Mouse (Mus musculus) limb, embryonic 10.5 days (tissue): ENCODE results near the gene 1700007K13Rik. TPM values are rescaled to one million over a fixed set of nuclear protein-coding genes. Genes with fewer than 3 reads are reported as not detected.

Experiments used
- DNase-seq: peaks from one replicate; pipeline ENCODE4 v3.0.0-alpha.2; 2017; ENCODE audit warnings: low spot score
- H3K27ac ChIP-seq: fragments of 300-500 bp; sonication (generic); 2 replicates; pipeline ENCODE4 v1.5.1; 2016; ENCODE audit warnings: mild to moderate bottlenecking
- H3K27me3 ChIP-seq: fragments of 300-500 bp; sonication (generic); 2 replicates; pipeline ENCODE4 v1.6.1; 2016; ENCODE audit warnings: low read depth, mild to moderate bottlenecking; ENCODE audit not compliant: poor library complexity, severe bottlenecking
- H3K36me3 ChIP-seq: fragments of 300-500 bp; sonication (generic); 2 replicates; pipeline ENCODE4 v1.6.1; 2016; ENCODE audit warnings: mild to moderate bottlenecking, moderate library complexity
- H3K4me1 ChIP-seq: fragments of 300-500 bp; sonication (generic); 2 replicates; pipeline ENCODE4 v1.6.1; 2016
- H3K4me3 ChIP-seq: fragments of 300-500 bp; sonication (generic); 2 replicates; pipeline ENCODE4 v1.5.1; 2016; ENCODE audit warnings: mild to moderate bottlenecking, moderate library complexity
- H3K9me3 ChIP-seq: fragments of 300-500 bp; sonication (generic); replicated peaks from 2 replicates; pipeline ENCODE4 v1.6.1; 2016; ENCODE audit warnings: mild to moderate bottlenecking
- WGBS: fragments of 180-500 bp; shearing (Covaris S2); methylation state at CpG from one replicate; pipeline ENCODE4 v1.1.7; 2016; 5-methylcytosine and 5-hydroxymethylcytosine counted together
- polyA plus RNA-seq: library from polyadenylated mRNA; unstranded; fragments of >200 nt; fragmentation: Nextera tagmentation; extraction: Ambion mirVana; gene quantifications from 2 replicates; pipeline ENCODE4 v1.2.1, GENCODE M21; 2016

Gene 1700007K13Rik
- polyA plus RNA-seq, 1 experiment from 2014 or later, result 0.61 TPM

GRCm38 (mm10) chr2:28463919-28464318 is 2.2 kb downstream of the 1700007K13Rik start:
- Histone ChIP-seq H3K27me3 (peaks cover 18% of the 10 kb centered on the region), H3K4me1 (peaks cover 27% of the 10 kb centered on the region), H3K27ac (no peak overlapping the region), H3K9me3 (no peaks in the 10 kb centered on the region), H3K36me3 (peaks cover 2% of the 10 kb centered on the region), H3K4me3 (no peak overlapping the region)
- DNase-seq, result peak; percentile 71
- WGBS, result 44% methylated on average over 3 of the region's 3 CpGs

- no peak overlapping the region for H3K4me3 ChIP-seq
- H3K27me3 ChIP-seq, result no peaks in the 10 kb centered on the region
- peaks cover 22% of the 10 kb centered on the region for H3K36me3 ChIP-seq
- H3K9me3 ChIP-seq, result no peaks in the 10 kb centered on the region
- no peak overlapping the region for H3K27ac ChIP-seq
- no peak for DNase-seq
- H3K4me1 ChIP-seq, result no peaks in the 10 kb centered on the region
- WGBS, result 81% methylated on average over 1 of the region's 1 CpGs
These were observed 9.5 kb downstream of the 1700007K13Rik start for GRCm38 (mm10) chr2:28456616-28457015.

- H3K36me3 ChIP-seq, result peaks cover 48% of the 10 kb centered on the region
These were observed 12.6 kb downstream of the 1700007K13Rik start for GRCm38 (mm10) chr2:28453539-28453938.

GRCm38 (mm10) chr2:28451663-28452062 is 14.5 kb downstream of the 1700007K13Rik start:
- whole genome bisulfite sequencing, result 91% methylated on average over 11 of the region's 11 CpGs
- Histone ChIP-seq H3K4me3 (no peak overlapping the region), H3K9me3 (no peaks in the 10 kb centered on the region), H3K27me3 (peaks cover 16% of the 10 kb centered on the region), H3K27ac (no peak overlapping the region), H3K4me1 (peaks cover 16% of the 10 kb centered on the region), H3K36me3 (peaks cover 48% of the 10 kb centered on the region)
- no peak for DNase-seq

More at GRCm38 (mm10) chr2:28453539-28453938, 12.6 kb downstream of the 1700007K13Rik start:
- H3K4me1 ChIP-seq, result no peaks in the 10 kb centered on the region
- H3K9me3 ChIP-seq, result no peaks in the 10 kb centered on the region
- no peak overlapping the region for H3K27ac ChIP-seq
- no peak for DNase-seq
- 0 out of 2 replicates have a peak, but pooled peaks cover under 1% of the 10 kb centered on the region for H3K27me3 ChIP-seq
- WGBS, result 92% methylated on average over 6 of the region's 6 CpGs
- no peak overlapping the region for H3K4me3 ChIP-seq

DNA sequence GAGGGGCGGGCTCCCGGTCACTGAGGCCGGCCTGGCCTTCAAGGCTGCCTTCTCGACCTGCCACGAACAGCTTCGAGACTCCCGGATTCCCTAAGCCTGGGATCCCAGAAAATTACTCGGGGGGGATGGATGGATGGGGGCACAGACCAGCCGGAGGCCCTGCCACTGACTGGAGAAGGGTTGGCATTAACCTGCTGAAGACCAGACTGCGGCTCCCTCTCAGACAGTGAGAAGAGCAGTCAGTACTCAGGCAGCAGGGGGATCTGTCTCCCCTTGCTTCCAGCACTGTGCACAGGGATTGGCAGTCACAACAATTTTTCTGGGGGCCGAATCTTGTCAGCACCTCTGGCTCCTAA is 18.8 kb downstream of the 1700007K13Rik start:
- peak overlapping the region; percentile 87 for H3K4me3 ChIP-seq
- DNase-seq, result no peak
- H3K4me1 ChIP-seq, result peaks cover 24% of the 10 kb centered on the region
- H3K27ac ChIP-seq, result peak overlapping the region; percentile 90
- H3K36me3 ChIP-seq, result peaks cover 33% of the 10 kb centered on the region
- 13% methylated on average over 11 of the region's 11 CpGs for WGBS
- H3K9me3 ChIP-seq, result no peaks in the 10 kb centered on the region
- H3K27me3 ChIP-seq, result peaks cover 29% of the 10 kb centered on the region

- DNase-seq, result peak; percentile 68
- Histone ChIP-seq H3K27ac (peak within 1 kb of the TSS; percentile 90), H3K4me3 (peak within 1 kb of the TSS; percentile 87), H3K4me1 (peaks cover 24% of the 10 kb centered on the region), H3K27me3 (peaks cover 29% of the 10 kb centered on the region), H3K9me3 (no peaks in the 10 kb centered on the region), H3K36me3 (peaks cover 27% of the 10 kb centered on the region)
- WGBS, result under 1% methylated on average over 113 of the region's 118 CpGs
These were observed 19.4 kb downstream of the 1700007K13Rik start, which contains the start of gene Ppp1r26 for GRCm38 (mm10) chr2:28446515-28447314. TSS of gene Ppp1r26 (plus strand) at chr2:28446800.

- Histone ChIP-seq H3K4me3 (peak overlapping the region; percentile 87), H3K36me3 (peaks cover 21% of the 10 kb centered on the region), H3K27ac (peak overlapping the region; percentile 90), H3K4me1 (peaks cover 24% of the 10 kb centered on the region), H3K9me3 (no peaks in the 10 kb centered on the region), H3K27me3 (peaks cover 29% of the 10 kb centered on the region)
- WGBS, result 10% methylated on average over 5 of the region's 5 CpGs
- no peak for DNase-seq
These were observed 20.0 kb downstream of the 1700007K13Rik start for GRCm38 (mm10) chr2:28446181-28446514.

DNA sequence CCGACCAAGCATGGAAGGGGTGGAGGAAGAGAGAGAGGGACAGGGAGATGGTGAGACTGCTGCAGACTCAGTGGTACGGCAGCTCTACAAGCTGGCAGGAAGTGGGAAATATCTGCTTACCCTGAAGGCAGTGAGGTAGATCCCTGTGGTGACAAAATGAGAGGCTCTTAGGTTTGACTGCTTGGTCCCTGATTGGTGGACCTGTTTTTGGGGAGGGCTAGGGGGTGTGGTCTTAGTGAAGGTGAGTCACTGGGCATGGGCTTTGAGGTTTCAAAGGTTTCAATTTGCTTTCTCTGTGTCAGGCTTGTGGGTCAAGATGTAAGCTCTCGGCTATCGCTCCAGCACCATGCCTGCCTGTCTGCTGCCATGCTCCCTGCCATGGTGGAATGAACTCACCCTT is 21.1 kb downstream of the 1700007K13Rik start:
- DNase-seq, result no peak

GRCm38 (mm10) chr2:28440842-28441241 is 25.3 kb downstream of the 1700007K13Rik start:
- Histone ChIP-seq H3K36me3 (no peaks in the 10 kb centered on the region), H3K9me3 (no peaks in the 10 kb centered on the region), H3K4me3 (no peak overlapping the region), H3K27me3 (peaks cover 9% of the 10 kb centered on the region), H3K27ac (no peak overlapping the region), H3K4me1 (no peaks in the 10 kb centered on the region)
- 78% methylated on average over 6 of the region's 6 CpGs for WGBS
- no peak for DNase-seq

More for the DNA sequence above, 21.1 kb downstream of the 1700007K13Rik start:
- Histone ChIP-seq H3K27me3 (peaks cover 29% of the 10 kb centered on the region), H3K9me3 (no peaks in the 10 kb centered on the region), H3K36me3 (peaks cover 11% of the 10 kb centered on the region), H3K4me3 (no peak overlapping the region), H3K27ac (no peak overlapping the region), H3K4me1 (peaks cover 24% of the 10 kb centered on the region)
- 82% methylated on average over 4 of the region's 4 CpGs for WGBS

DNA sequence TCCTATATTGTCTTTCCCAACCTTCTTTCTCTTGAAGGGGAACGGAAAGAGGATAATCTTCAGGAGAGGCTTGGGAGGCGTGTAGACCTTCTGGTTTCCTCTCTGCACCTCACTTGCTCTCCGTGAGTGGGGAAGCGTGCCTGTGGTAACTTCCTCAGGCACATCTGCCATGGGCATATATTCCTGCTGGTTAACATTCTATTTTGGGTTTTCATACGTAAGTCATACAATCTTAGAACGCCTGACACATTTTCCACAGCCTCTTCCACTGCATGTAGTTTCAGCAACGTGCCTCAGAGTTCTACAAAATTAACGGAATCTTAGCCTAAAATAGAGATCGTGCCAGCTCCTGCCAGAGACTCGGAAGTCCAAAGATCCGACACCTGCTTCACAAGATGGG is 30.7 kb downstream of the 1700007K13Rik start:
- Histone ChIP-seq H3K27ac (no peak overlapping the region), H3K4me1 (no peaks in the 10 kb centered on the region), H3K27me3 (no peaks in the 10 kb centered on the region), H3K9me3 (no peaks in the 10 kb centered on the region), H3K4me3 (no peak overlapping the region), H3K36me3 (no peaks in the 10 kb centered on the region)
- 89% methylated on average over 11 of the region's 11 CpGs for WGBS
- DNase-seq, result no peak

DNA sequence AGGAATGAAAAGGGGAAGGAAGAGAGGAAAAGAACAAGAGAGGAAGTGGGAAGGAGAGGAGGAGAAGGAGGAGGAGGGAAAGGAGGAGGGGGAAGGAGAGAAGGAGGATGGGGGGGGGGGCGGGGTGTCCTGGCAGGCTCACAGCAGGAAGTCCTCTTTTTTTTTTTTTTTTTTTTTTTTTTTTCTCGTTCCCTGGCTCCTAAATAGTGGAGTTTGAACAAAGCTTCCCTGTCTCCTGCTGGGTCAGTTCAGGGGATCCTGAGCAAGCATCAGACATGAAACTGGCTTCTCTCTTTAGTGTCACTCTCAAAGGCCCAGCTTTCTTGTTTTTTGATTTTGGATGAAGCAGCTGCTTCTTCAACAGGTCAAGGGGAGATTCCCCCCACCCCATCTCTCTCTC is 32.6 kb downstream of the 1700007K13Rik start:
- Histone ChIP-seq H3K27ac (no peak overlapping the region), H3K27me3 (no peaks in the 10 kb centered on the region), H3K4me1 (no peaks in the 10 kb centered on the region), H3K9me3 (no peaks in the 10 kb centered on the region), H3K36me3 (no peaks in the 10 kb centered on the region), H3K4me3 (no peak overlapping the region)
- no peak for DNase-seq
- 33% methylated on average over 1 of the region's 2 CpGs for WGBS

- Histone ChIP-seq H3K9me3 (no peaks in the 10 kb centered on the region), H3K27ac (no peak overlapping the region)
- 69% methylated on average over 1 of the region's 1 CpGs for whole genome bisulfite sequencing
These were observed 33.3 kb downstream of the 1700007K13Rik start for GRCm38 (mm10) chr2:28432811-28433210.

DNA sequence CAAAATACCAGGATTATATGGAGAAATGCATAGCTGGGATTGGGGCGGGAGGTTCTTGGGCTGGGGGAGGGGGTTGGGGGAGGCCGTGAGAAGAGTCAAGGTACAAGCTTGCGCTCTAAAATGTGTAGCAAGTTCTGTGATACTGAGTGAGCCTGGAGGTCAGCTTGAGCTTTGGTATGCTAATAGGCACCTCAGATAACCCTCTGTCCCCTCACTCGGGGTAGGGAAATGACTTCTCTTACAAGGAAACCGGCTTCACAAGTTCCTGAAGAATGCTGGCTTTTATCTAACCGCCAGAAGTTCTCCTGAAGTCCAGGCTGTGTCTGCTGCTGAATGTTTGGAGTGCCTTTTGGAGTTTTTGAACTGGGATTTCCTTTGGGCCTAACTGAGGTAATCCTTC is 35.3 kb downstream of the 1700007K13Rik start:
- Histone ChIP-seq H3K27ac (no peak overlapping the region), H3K36me3 (no peaks in the 10 kb centered on the region), H3K9me3 (no peaks in the 10 kb centered on the region), H3K27me3 (no peaks in the 10 kb centered on the region), H3K4me3 (no peak overlapping the region), H3K4me1 (no peaks in the 10 kb centered on the region)
- WGBS, result 43% methylated on average over 6 of the region's 6 CpGs
- no peak for DNase-seq

More at GRCm38 (mm10) chr2:28432811-28433210, 33.3 kb downstream of the 1700007K13Rik start:
- no peak for DNase-seq
- Histone ChIP-seq H3K4me3 (no peak overlapping the region), H3K27me3 (no peaks in the 10 kb centered on the region), H3K36me3 (no peaks in the 10 kb centered on the region), H3K4me1 (no peaks in the 10 kb centered on the region)
